ENCODE assay signal across 26 mouse cellular contexts in genomic region chr6:71486226-71486625, GRCm38 (mm10).
"Had no signal": no experiment of that assay in that cellular context is flagged by ENCODE, and none has a peak within 500 bp of the region (broad histone marks: within the 10 kb centered on the region; RNA-seq: fewer than 3 reads in every experiment).

No protein-coding gene starts in this region.

- ATAC-seq: forebrain, embryonic 16.5 days; hindbrain, embryonic 16.5 days; inflammation-experienced regulatory T-cells, adult 6 months; intestine, embryonic 15.5 days; intestine, postnatal 0 days had no signal

- H3K9ac ChIP-seq: hindbrain, embryonic 12.5 days; hindbrain, embryonic 14.5 days; intestine, embryonic 15.5 days; kidney, embryonic 15.5 days; limb, embryonic 12.5 days; liver, embryonic 13.5 days had no signal

- H3K36me3 ChIP-seq: hindbrain, embryonic 10.5 days; hindbrain, embryonic 12.5 days; intestine, embryonic 15.5 days; kidney, embryonic 15.5 days; limb, embryonic 10.5 days; limb, embryonic 12.5 days; liver, embryonic 13.5 days had no signal

- H3K27ac ChIP-seq: gastrocnemius, adult 2 months; heart, adult 2 months; hindbrain, embryonic 10.5 days; hindbrain, embryonic 12.5 days; hindbrain, embryonic 14.5 days; intestine, embryonic 15.5 days; kidney, embryonic 15.5 days; kidney, postnatal 0 days; layer of hippocampus, adult 2 months; left cerebral cortex, adult 2 months; limb, embryonic 10.5 days; limb, embryonic 12.5 days; liver, embryonic 13.5 days had no signal

- H3K27me3 ChIP-seq: hindbrain, embryonic 12.5 days; intestine, embryonic 15.5 days; kidney, embryonic 15.5 days; limb, embryonic 12.5 days; liver, embryonic 13.5 days had no signal

- H3K4me2 ChIP-seq: heart, embryonic 11.5 days; hindbrain, embryonic 12.5 days; hindbrain, embryonic 14.5 days; intestine, embryonic 15.5 days; kidney, embryonic 15.5 days; limb, embryonic 12.5 days; liver, embryonic 13.5 days had no signal

- H3K4me3 ChIP-seq: gastrocnemius, adult 2 months; heart, adult 2 months; hindbrain, embryonic 10.5 days; hindbrain, embryonic 12.5 days; intestine, embryonic 15.5 days; kidney, embryonic 15.5 days; layer of hippocampus, adult 2 months; left cerebral cortex, adult 2 months; limb, embryonic 10.5 days; limb, embryonic 12.5 days; liver, embryonic 13.5 days had no signal

- H3K4me1 ChIP-seq: hindbrain, embryonic 10.5 days; hindbrain, embryonic 12.5 days; intestine, embryonic 15.5 days; kidney, embryonic 15.5 days; limb, embryonic 12.5 days had no signal

- H3K9me3 ChIP-seq: hindbrain, embryonic 10.5 days; hindbrain, embryonic 12.5 days; intestine, embryonic 15.5 days; kidney, embryonic 15.5 days; limb, embryonic 10.5 days; limb, embryonic 12.5 days; liver, embryonic 13.5 days had no signal

- DNase-seq: gastrocnemius, adult 2 months; gastrocnemius, postnatal 10 days; gastrocnemius, postnatal 25 days; heart, adult 2 months; heart, postnatal 10 days; heart, postnatal 4 days; kidney, adult 18-20 months; kidney, adult 9 months; kidney, postnatal 14 days; kidney, postnatal 36 days; liver, embryonic 13.5 days had no signal
